Mouse (Mus musculus) kidney, postnatal 4 days (tissue): ENCODE data around the gene Olfr221.
"Not testable (repeated sequence)": the region's sequence is repeated elsewhere in the genome, so short reads cannot be mapped to it uniquely, and the experiment has no call there.

Experiments used
- DNase-seq, 2 experiments: peaks; one replicate each; pipeline ENCODE4 v3.0.0; 2021; ENCODE audit warnings: mixed read lengths in 2 of 2

The Olfr221 gene

GRCm38 (mm10) chr14:52042359-52042758 lies at the start of gene Olfr221:
Gene Olfr221, minus strand, starts transcription at chr14:52042459.
- not testable (repeated sequence) for DNase-seq

DNA sequence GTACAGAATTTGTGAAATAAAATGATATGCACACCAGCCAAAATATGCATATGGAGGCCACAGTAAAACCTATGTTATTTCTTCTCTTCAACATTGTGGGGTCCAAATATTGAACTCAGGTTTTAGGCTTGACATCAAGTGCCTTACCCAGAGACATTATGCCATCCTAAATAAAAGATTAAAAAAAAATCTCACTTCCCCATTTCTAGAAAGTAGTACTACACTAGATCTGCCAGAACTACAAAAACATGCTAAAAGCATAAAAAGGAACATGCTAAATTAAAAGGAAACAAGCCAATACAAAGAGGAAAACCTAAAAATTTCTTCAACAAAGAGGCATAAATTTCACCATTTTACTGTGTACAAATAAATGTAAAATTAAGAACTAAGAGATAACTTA lies 40.8 kb upstream of the Olfr221 start:
- no peak for DNase-seq

- peak in 1 of 2 experiments; percentile 13 for DNase-seq
Measured at GRCm38 (mm10) chr14:52071599-52072137, 29.4 kb upstream of the Olfr221 start.

- no peak for DNase-seq
Measured at GRCm38 (mm10) chr14:52066135-52066534, 23.9 kb upstream of the Olfr221 start.

GRCm38 (mm10) chr14:52061798-52062197 lies 19.5 kb upstream of the Olfr221 start:
- DNase-seq = no peak

- DNase-seq = no peak
Measured at GRCm38 (mm10) chr14:52060800-52061199, 18.5 kb upstream of the Olfr221 start.

GRCm38 (mm10) chr14:52059982-52060381 lies 17.7 kb upstream of the Olfr221 start:
- DNase-seq = no peak

GRCm38 (mm10) chr14:52052720-52053119 lies 10.5 kb upstream of the Olfr221 start:
- not testable (repeated sequence) for DNase-seq

DNA sequence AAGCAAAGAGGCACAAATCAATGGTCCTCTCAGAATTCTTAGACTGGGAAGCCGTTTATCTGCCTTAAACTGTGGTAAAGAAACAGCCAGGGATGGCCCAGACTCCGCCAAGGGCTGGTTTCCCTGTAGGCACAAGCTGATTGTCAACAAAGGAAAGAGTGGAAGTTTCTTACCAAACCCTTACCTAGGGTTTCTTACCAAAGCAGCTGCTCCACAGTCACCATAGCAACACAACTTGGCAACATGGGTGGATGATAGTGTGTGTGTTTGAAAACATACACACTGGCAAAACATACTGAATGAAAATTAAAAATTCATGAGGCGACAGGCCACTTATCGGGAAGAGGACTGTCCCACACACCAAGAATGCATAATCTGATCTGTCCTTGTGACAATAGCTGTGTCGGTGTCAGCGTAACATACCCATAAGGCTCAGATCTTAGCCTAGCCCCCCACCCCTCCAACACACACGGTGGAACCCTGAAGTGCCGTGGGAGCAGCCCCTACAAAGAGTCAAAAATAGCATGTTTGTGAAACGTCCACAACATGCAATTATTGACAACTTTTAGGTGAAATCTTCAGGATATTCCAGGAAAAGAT lies 3.8 kb upstream of the Olfr221 start:
- DNase-seq = no peak

DNA sequence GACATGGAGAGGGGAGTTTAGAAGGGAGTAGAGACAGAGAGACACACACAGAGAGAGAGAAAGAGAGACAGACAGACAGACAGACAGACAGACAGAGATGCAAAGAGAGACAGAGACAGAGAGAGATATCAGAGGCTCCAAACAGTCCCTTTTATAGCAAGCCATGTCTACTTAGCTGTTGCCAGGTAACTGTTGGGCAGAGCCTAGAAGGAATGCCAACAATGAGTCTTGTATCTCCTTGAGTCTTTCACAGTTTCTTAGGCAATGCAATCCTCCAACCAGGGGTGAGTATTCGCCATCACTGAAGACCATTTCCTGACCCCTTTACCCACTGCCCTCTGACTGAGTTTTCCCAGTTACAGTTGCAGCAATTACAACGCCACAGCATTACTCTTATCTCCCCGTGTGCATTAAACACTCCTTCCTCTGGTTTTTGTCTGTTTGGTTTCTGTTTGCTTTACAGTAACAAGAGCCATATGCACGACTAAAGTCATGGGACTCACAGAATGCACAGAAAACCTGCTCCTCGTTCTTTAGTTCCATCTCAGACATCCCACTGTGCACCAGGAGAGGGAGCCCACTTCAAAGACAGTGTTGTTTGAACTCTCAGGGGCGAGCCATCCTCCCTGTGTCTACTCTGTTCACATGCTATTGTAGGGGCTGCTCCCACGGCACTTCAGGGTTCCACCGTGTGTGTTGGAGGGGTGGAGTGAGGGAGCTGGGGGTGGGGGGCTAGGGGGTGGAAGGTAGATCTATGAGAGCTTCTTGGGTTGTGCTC lies 2.8 kb upstream of the Olfr221 start:
- peak; percentile 63 to 66 for DNase-seq

DNA sequence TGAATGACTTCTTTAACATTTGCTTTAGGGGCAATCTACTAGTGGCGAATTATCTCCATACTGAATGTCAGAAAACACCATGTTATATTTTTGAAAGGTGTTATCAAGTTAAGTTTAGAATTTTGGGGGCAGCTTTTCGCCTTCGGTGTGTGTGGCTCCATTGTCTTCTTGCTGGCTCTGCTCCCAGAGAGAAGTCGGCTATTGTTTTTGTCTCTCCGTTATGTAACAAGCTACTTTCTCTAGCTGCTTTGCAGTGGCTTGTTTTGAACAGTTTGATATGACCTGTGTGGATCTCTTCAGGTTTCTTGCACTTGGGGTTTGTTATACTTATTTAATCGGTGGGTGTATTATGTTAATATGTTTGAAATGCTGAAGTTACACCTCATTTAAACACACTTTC lies 1.2 kb upstream of the Olfr221 start:
- DNase-seq = no peak

DNA sequence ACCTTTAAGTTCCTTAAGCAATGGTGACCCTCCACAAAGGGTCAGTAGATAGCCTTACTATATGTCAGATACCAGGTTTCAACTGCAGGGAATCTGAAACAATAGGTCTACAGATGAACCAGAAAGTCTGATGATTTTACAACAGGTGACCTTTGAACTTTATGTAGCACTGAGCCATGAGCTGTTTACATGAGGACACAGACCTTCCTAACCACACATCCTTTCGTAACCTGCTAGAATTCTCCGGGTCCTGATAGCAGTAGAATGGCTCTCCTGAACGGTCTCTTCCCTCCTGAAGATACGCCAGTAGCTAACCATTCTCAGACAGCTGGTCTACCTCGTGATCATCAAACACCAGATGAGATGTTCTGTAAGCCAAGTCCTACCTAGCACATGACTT lies 2.9 kb downstream of the Olfr221 start:
- DNase-seq = no peak

GRCm38 (mm10) chr14:52035926-52036325 lies 6.3 kb downstream of the Olfr221 start:
- no peak for DNase-seq

GRCm38 (mm10) chr14:52026342-52026741 lies 15.9 kb downstream of the Olfr221 start:
- DNase-seq = no peak

DNA sequence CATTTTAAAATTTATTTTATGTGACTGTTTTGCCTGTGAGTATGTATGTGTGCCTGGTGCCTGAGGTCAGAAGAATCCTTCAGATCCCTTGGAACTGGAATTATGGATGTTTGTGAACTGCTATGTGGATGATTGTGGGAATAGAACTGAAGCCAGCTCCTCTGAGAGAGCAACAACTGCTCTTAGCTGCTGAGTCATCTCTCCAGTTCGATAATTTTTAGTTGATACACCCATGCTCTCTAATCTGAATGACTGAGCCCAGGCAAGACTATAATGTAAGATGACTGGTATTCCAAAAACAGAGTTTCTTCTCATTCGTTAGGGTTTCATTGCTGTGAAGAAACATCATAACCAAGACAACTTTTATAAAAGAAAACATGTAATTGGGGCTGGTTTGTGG lies 18.1 kb downstream of the Olfr221 start:
- DNase-seq = no peak

- DNase-seq = peak; percentile 96 to 97
Measured at GRCm38 (mm10) chr14:52022709-52023459, 19.4 kb downstream of the Olfr221 start.

GRCm38 (mm10) chr14:52022244-52022708 lies 20.0 kb downstream of the Olfr221 start:
- no peak for DNase-seq

GRCm38 (mm10) chr14:52021568-52022212 lies 20.6 kb downstream of the Olfr221 start:
- no peak for DNase-seq

GRCm38 (mm10) chr14:52021138-52021529 lies 21.1 kb downstream of the Olfr221 start:
- no peak for DNase-seq

- peak; percentile 80 to 89 for DNase-seq
Measured at GRCm38 (mm10) chr14:52020486-52021137, 21.6 kb downstream of the Olfr221 start, which contains the start of gene Zfp219. Gene Zfp219, minus strand, starts transcription at chr14:52020733.

- DNase-seq = peak; percentile 98 to 99
Measured at GRCm38 (mm10) chr14:52019590-52020340, 22.5 kb downstream of the Olfr221 start.
